Mouse (Mus musculus) MEL (cell line): ENCODE data around the gene Pigk.

Experiments used
- CHD2 ChIP-seq: IDR thresholded peaks from 2 replicates; pipeline ENCODE4 v1.6.1; 2011; ENCODE audit warnings: low read length, improper control_type of control experiment
- CTCF ChIP-seq, 3 experiments: IDR thresholded peaks in 2 of 3; conservative IDR thresholded peaks in 1 of 3; 2 replicates each; pipeline ENCODE4 v1.5.1; 2011 to 2012; ENCODE audit warnings: low read length in 3 of 3, low read depth in 2 of 3, mild to moderate bottlenecking in 2 of 3, improper control_type of control experiment in 1 of 3, inconsistent platforms in 1 of 3, mixed read lengths in 1 of 3, moderate library complexity in 1 of 3; ENCODE audit not compliant: control insufficient read depth in 1 of 3, insufficient read depth in 1 of 3, poor library complexity in 1 of 3, severe bottlenecking in 1 of 3
- E2F4 ChIP-seq: IDR thresholded peaks from 2 replicates; pipeline ENCODE4 v1.6.1; 2011; ENCODE audit warnings: low read depth, low read length, improper control_type of control experiment, borderline replicate concordance
- ELF1 ChIP-seq: IDR thresholded peaks from 2 replicates; pipeline ENCODE4 v1.6.1; 2014; ENCODE audit warnings: low read depth, mild to moderate bottlenecking, inconsistent platforms, low read length, improper control_type of control experiment, moderate library complexity
- EP300 ChIP-seq, 2 experiments: IDR thresholded peaks; 2 replicates each; pipeline ENCODE4 v1.6.1; 2011; ENCODE audit warnings: improper control_type of control experiment in 2 of 2, low read length in 2 of 2, low read depth in 1 of 2, mild to moderate bottlenecking in 1 of 2
- GATA1 ChIP-seq: IDR thresholded peaks from 2 replicates; pipeline ENCODE4 v1.6.1; 2011; ENCODE audit warnings: low read depth, low read length, improper control_type of control experiment
- MAX ChIP-seq: IDR thresholded peaks from 2 replicates; pipeline ENCODE4 v1.6.1; 2011; ENCODE audit warnings: low read length, improper control_type of control experiment
- MXI1 ChIP-seq: IDR thresholded peaks from 2 replicates; pipeline ENCODE4 v1.6.1; 2011; ENCODE audit warnings: mild to moderate bottlenecking, low read depth, low read length, improper control_type of control experiment
- NELFE ChIP-seq: IDR thresholded peaks from 2 replicates; pipeline ENCODE4 v1.6.1; 2011; ENCODE audit warnings: low read depth, low read length, improper control_type of control experiment
- POLR2A ChIP-seq, 2 experiments: IDR thresholded peaks; 2 replicates each; pipeline ENCODE4 v1.6.1; 2011 to 2012; ENCODE audit warnings: low read length in 2 of 2, mild to moderate bottlenecking in 2 of 2, control low read depth in 1 of 2, improper control_type of control experiment in 1 of 2, low read depth in 1 of 2, moderate library complexity in 1 of 2; ENCODE audit not compliant: control insufficient read depth in 1 of 2, insufficient read depth in 1 of 2, poor library complexity in 1 of 2
- TCF12 ChIP-seq: IDR thresholded peaks from 2 replicates; pipeline ENCODE4 v1.6.1; 2014; ENCODE audit warnings: low read depth, mild to moderate bottlenecking, inconsistent platforms, low read length, improper control_type of control experiment, moderate library complexity
- USF2 ChIP-seq, 2 experiments: IDR thresholded peaks; 2 replicates each; pipeline ENCODE4 v1.6.1; 2011 to 2012; ENCODE audit warnings: improper control_type of control experiment in 2 of 2, low read length in 2 of 2, borderline replicate concordance in 1 of 2, inconsistent platforms in 1 of 2, low read depth in 1 of 2, mild to moderate bottlenecking in 1 of 2; ENCODE audit not compliant: insufficient read depth in 1 of 2
- ZC3H11A ChIP-seq: IDR thresholded peaks from 2 replicates; pipeline ENCODE4 v1.6.1; 2012; ENCODE audit warnings: low read depth, mild to moderate bottlenecking, inconsistent platforms, low read length, improper control_type of control experiment
- ZNF384 ChIP-seq: IDR thresholded peaks from 2 replicates; pipeline ENCODE4 v1.6.1; 2012; ENCODE audit warnings: low read depth, mild to moderate bottlenecking, inconsistent platforms, low read length, improper control_type of control experiment

GRCm38 (mm10) chr3:152783792-152784191 lies 69.9 kb downstream of the Pigk start:
- no peak for TF ChIP-seq EP300 (IDR thresholded peaks at IDR 0.05; ENCODE audit: low read depth in 1 of 2, low read length in 2 of 2)
- TF ChIP-seq MXI1: no peak
- TF ChIP-seq TCF12: no peak
- no peak for TF ChIP-seq POLR2A (IDR thresholded peaks at IDR 0.05; ENCODE audit: control insufficient read depth in 1 of 2, insufficient read depth in 1 of 2, low read depth in 1 of 2, low read length in 2 of 2, poor library complexity in 1 of 2)
- TF ChIP-seq USF2 (IDR thresholded peaks at IDR 0.05; ENCODE audit: borderline replicate concordance in 1 of 2, insufficient read depth in 1 of 2, low read depth in 1 of 2, low read length in 2 of 2): no peak
- no peak for TF ChIP-seq ZNF384
- no peak for TF ChIP-seq CHD2
- TF ChIP-seq GATA1: no peak
- peak; percentile 77 to 85 (median 83) for TF ChIP-seq CTCF (IDR thresholded peaks at IDR 0.05 in 2 of 3, conservative IDR thresholded peaks at IDR 0.05 in 1 of 3; ENCODE audit: control insufficient read depth in 1 of 3, insufficient read depth in 1 of 3, low read depth in 2 of 3, low read length in 3 of 3, poor library complexity in 1 of 3, severe bottlenecking in 1 of 3)
- peak; percentile 75 for TF ChIP-seq ZC3H11A
- TF ChIP-seq E2F4: no peak
- TF ChIP-seq MAX: no peak
- TF ChIP-seq NELFE: no peak
- TF ChIP-seq ELF1: no peak
